Mouse (Mus musculus): Measurements from ENCODE around the gene Twf2. TPM values are rescaled to one million over a fixed set of nuclear protein-coding genes. Genes with fewer than 3 reads are reported as not detected.
A peak's percentile ranks its signal among the peaks of the same experiment; 100 is the strongest.

Twf2 gene
- polyA plus RNA-seq, 1 experiment from 2014 or later: 25.6 TPM

- Histone ChIP-seq H3K27me3 (replicated peaks; ENCODE audit: control insufficient read depth, insufficient read depth, low read length) (peaks cover 9% of the 10 kb centered on the region; the same call in 1 of the 2 replicates), H3K4me1 (replicated peaks; ENCODE audit: control insufficient read depth, insufficient read depth, low read length) (peaks cover 8% of the 10 kb centered on the region; the same call in 1 of the 2 replicates), H3K36me3 (ENCODE audit: control insufficient read depth, insufficient read depth) (peaks cover 6% of the 10 kb centered on the region; the same call in 1 of the 2 replicates), H3K4me2 (replicated peaks; ENCODE audit: low read depth) (no peak overlapping the region), H3K27ac (ENCODE audit: low read depth, low read length) (no peak overlapping the region), H3K9ac (ENCODE audit: low read depth, low read length) (no peak overlapping the region), H3K4me3 (ENCODE audit: low read depth, low read length) (no peak overlapping the region), H3K9me3 (ENCODE audit: control insufficient read depth) (no peaks in the 10 kb centered on the region)
- 36% methylated on average over 8 of the region's 8 CpGs for WGBS
- no peak for TF ChIP-seq CTCF (IDR thresholded peaks at IDR 0.05; ENCODE audit: low read depth)
- no peak for ATAC-seq
Measured at GRCm38 (mm10) chr9:106227790-106228429, 25.0 kb downstream of the Twf2 start.

GRCm38 (mm10) chr9:106230051-106230733 is 27.3 kb downstream of the Twf2 start:
- H3K9me3 ChIP-seq (ENCODE audit: control insufficient read depth): no peaks in the 10 kb centered on the region
- 79% methylated on average over 9 of the region's 9 CpGs for WGBS
- no peak for TF ChIP-seq CTCF (IDR thresholded peaks at IDR 0.05; ENCODE audit: low read depth)
- no peak overlapping the region for H3K9ac ChIP-seq (ENCODE audit: low read depth, low read length)
- peaks cover 6% of the 10 kb centered on the region; the same call in 1 of the 2 replicates for H3K27me3 ChIP-seq (replicated peaks; ENCODE audit: control insufficient read depth, insufficient read depth, low read length)
- H3K4me1 ChIP-seq (replicated peaks; ENCODE audit: control insufficient read depth, insufficient read depth, low read length): peaks cover 8% of the 10 kb centered on the region; the same call in 1 of the 2 replicates
- ATAC-seq: no peak
- peaks cover 29% of the 10 kb centered on the region for H3K36me3 ChIP-seq (ENCODE audit: control insufficient read depth, insufficient read depth)
- H3K27ac ChIP-seq (ENCODE audit: low read depth, low read length): no peak overlapping the region
- no peak overlapping the region for H3K4me3 ChIP-seq (ENCODE audit: low read depth, low read length)
- no peak overlapping the region for H3K4me2 ChIP-seq (replicated peaks; ENCODE audit: low read depth)

GRCm38 (mm10) chr9:106230734-106231106 is 27.8 kb downstream of the Twf2 start:
- 50% methylated on average over 3 of the region's 3 CpGs for WGBS

GRCm38 (mm10) chr9:106231220-106231619 is 28.3 kb downstream of the Twf2 start:
- no peak for TF ChIP-seq CTCF (IDR thresholded peaks at IDR 0.05; ENCODE audit: low read depth)
- Histone ChIP-seq H3K4me2 (replicated peaks; ENCODE audit: low read depth) (no peak overlapping the region), H3K9me3 (ENCODE audit: control insufficient read depth) (no peaks in the 10 kb centered on the region), H3K36me3 (ENCODE audit: control insufficient read depth, insufficient read depth) (peaks cover 39% of the 10 kb centered on the region), H3K9ac (ENCODE audit: low read depth, low read length) (no peak overlapping the region), H3K4me3 (ENCODE audit: low read depth, low read length) (no peak overlapping the region), H3K4me1 (replicated peaks; ENCODE audit: control insufficient read depth, insufficient read depth, low read length) (peaks cover 2% of the 10 kb centered on the region; the same call in 1 of the 2 replicates), H3K27me3 (replicated peaks; ENCODE audit: control insufficient read depth, insufficient read depth, low read length) (no peaks in the 10 kb centered on the region), H3K27ac (ENCODE audit: low read depth, low read length) (no peak overlapping the region)
- ATAC-seq: no peak
- WGBS: 77% methylated on average over 7 of the region's 7 CpGs

More at GRCm38 (mm10) chr9:106230734-106231106, 27.8 kb downstream of the Twf2 start:
- H3K4me1 ChIP-seq (replicated peaks; ENCODE audit: control insufficient read depth, insufficient read depth, low read length): peaks cover 7% of the 10 kb centered on the region; the same call in 1 of the 2 replicates
- H3K27ac ChIP-seq (ENCODE audit: low read depth, low read length): no peak overlapping the region
- H3K9me3 ChIP-seq (ENCODE audit: control insufficient read depth): no peaks in the 10 kb centered on the region
- ATAC-seq: no peak
- TF ChIP-seq CTCF (IDR thresholded peaks at IDR 0.05; ENCODE audit: low read depth): peak; percentile 57
- no peak overlapping the region for H3K4me3 ChIP-seq (ENCODE audit: low read depth, low read length)
- H3K4me2 ChIP-seq (replicated peaks; ENCODE audit: low read depth): no peak overlapping the region
- peaks cover 1% of the 10 kb centered on the region; the same call in 1 of the 2 replicates for H3K27me3 ChIP-seq (replicated peaks; ENCODE audit: control insufficient read depth, insufficient read depth, low read length)
- no peak overlapping the region for H3K9ac ChIP-seq (ENCODE audit: low read depth, low read length)
- peaks cover 34% of the 10 kb centered on the region for H3K36me3 ChIP-seq (ENCODE audit: control insufficient read depth, insufficient read depth)

- TF ChIP-seq CTCF (IDR thresholded peaks at IDR 0.05; ENCODE audit: low read depth): no peak
- no peak overlapping the region for H3K9ac ChIP-seq (ENCODE audit: low read depth, low read length)
- no peak for ATAC-seq
- H3K4me2 ChIP-seq (replicated peaks; ENCODE audit: low read depth): no peak overlapping the region
- H3K27me3 ChIP-seq (replicated peaks; ENCODE audit: control insufficient read depth, insufficient read depth, low read length): no peaks in the 10 kb centered on the region
- H3K9me3 ChIP-seq (ENCODE audit: control insufficient read depth): no peaks in the 10 kb centered on the region
- H3K36me3 ChIP-seq (ENCODE audit: control insufficient read depth, insufficient read depth): peaks cover 45% of the 10 kb centered on the region
- H3K4me1 ChIP-seq (replicated peaks; ENCODE audit: control insufficient read depth, insufficient read depth, low read length): no peaks in the 10 kb centered on the region
- H3K4me3 ChIP-seq (ENCODE audit: low read depth, low read length): no peak overlapping the region
- H3K27ac ChIP-seq (ENCODE audit: low read depth, low read length): no peak overlapping the region
- 82% methylated on average over 4 of the region's 4 CpGs for WGBS
Measured at GRCm38 (mm10) chr9:106231816-106232215, 28.9 kb downstream of the Twf2 start.

- H3K9ac ChIP-seq (ENCODE audit: low read depth, low read length): no peak overlapping the region
- H3K9me3 ChIP-seq (ENCODE audit: control insufficient read depth): no peaks in the 10 kb centered on the region
- no peak for TF ChIP-seq CTCF (IDR thresholded peaks at IDR 0.05; ENCODE audit: low read depth)
- H3K27me3 ChIP-seq (replicated peaks; ENCODE audit: control insufficient read depth, insufficient read depth, low read length): no peaks in the 10 kb centered on the region
- no peak overlapping the region; the same call in 1 of the 2 replicates for H3K27ac ChIP-seq (ENCODE audit: low read depth, low read length)
- no peak overlapping the region for H3K4me2 ChIP-seq (replicated peaks; ENCODE audit: low read depth)
- no peaks in the 10 kb centered on the region for H3K4me1 ChIP-seq (replicated peaks; ENCODE audit: control insufficient read depth, insufficient read depth, low read length)
- no peak for ATAC-seq
- peaks cover 56% of the 10 kb centered on the region for H3K36me3 ChIP-seq (ENCODE audit: control insufficient read depth, insufficient read depth)
- WGBS: 92% methylated on average over 3 of the region's 3 CpGs
- H3K4me3 ChIP-seq (ENCODE audit: low read depth, low read length): no peak overlapping the region
Measured at GRCm38 (mm10) chr9:106232956-106233355, 30.0 kb downstream of the Twf2 start.

All from intestine, postnatal 0 days (tissue).